Mouse (Mus musculus): ENCODE measurements at regions not wholly inside any gene's neighbourhood (a gene's known extent, or its start where the extent isn't known, plus 50 kb on each side); places are given as distances from the start of the nearest gene placed in this dataset.

DNA sequence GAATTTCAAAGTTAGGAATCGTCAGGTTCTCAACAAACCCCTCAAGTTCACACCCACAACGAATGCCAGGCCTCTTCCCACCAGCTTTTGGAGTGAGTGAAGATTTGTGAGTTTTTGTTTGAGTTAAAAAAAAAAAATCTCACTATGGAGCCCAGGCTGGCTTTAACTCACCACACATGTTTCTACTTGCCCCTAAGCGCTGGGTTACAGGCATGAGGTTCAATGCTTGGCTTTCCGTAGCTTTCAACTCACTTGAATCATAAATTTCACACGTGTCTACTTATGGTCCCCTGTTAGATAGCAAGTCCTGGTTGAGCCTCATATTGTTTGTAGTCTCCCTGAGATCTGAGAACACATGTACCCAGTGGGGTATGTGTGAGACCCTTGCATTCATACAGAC lies 122.8 kb upstream of the Efna5 start:
- no peak for DNase-seq

DNA sequence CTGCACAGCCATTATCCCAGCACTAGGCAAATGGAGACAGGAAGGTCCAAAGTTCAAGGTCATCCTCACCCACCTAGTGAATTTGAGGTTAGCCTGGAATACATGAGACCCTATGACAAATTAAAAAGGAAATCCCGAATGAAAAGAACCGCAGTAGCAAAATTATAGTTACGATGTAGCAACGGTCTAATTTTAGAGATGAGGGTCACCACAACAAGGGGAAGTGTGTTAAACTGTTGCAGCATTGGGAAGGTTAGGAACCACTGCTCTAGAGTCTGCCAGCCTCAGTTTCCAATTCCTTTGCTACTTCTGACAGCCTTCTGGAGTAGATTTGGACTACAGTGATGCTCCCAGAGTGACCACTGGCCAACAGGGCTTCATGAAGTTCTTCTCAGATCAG lies 121.6 kb upstream of the Efna5 start:
- DNase-seq: no peak

DNA sequence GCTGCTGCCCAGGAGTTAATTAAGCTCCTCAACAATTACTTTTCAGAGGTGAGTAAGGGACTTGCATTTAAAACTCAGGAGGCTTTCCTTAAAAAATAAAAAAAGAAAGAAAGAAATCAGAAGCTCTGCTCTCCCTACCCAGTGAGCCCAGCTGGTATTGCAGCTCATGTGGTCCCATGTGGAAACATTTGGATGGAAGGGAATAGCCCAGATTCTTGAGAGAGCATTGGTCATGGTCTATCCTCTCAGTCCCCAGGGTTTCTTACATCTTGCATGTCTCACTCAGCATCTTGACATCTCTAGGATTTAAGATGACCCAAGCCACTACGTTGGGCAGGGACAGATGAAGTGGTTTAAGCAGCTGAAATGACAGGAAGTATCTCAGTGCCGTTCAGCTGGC lies 120.8 kb upstream of the Efna5 start:
- no peak for DNase-seq

DNA sequence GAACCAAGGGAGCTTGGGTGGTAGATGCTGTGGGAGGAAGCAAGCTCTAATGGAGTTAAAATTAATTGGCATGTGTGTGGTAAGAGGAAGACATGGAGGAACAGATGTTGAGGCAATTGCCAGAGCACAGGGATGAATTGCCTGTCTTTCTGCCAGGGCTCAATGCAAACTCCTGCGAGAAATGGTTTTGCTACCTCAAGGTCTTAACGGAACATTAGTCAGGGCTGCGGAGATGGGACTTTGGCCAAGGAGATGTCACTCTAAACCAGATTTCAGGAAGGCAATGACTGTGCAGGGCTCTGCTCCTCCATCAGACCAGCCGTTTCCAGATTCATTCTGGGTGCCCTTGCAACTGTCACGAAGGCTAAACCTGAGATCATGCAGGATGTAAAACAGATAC lies 116.6 kb upstream of the Efna5 start:
- no peak for DNase-seq

DNA sequence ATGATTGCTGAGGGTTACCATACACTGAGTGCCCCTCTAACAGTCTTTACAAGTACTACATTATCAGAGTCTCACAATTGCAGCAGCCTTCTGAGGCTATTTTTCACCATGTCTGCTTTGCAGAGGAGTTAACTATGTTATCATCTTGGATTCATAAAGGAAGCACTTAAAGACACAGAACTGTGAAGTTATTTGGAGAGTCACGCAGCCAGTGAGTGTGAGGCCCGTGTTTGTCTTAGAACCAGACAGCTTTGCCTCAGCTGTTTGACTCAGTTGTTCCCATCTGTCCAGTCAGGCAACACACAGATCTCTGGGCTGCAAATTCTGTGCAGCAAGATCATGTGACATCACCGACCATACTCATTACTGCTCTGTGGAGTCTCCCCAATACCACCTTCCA lies 114.2 kb upstream of the Efna5 start:
- DNase-seq: no peak

DNA sequence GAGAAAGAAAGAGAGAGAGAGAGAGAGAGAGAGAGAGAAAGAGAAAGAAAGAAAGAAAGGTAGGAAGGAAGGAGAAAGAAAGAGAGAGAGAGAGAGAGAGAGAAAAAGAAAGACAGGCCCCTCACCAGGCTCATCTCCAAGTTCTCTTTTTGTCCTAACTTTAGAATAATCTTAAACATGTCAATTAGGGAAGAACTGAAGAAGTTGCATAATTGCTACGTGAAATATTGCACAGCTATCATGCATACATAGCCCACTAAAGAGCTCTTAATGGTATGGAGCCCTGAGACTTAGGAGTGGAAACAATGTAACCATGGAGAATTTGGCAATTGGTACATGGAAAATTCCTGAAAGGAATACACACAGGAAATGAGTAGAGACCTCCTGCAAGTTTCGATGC lies 111.9 kb upstream of the Efna5 start:
- DNase-seq: no peak

DNA sequence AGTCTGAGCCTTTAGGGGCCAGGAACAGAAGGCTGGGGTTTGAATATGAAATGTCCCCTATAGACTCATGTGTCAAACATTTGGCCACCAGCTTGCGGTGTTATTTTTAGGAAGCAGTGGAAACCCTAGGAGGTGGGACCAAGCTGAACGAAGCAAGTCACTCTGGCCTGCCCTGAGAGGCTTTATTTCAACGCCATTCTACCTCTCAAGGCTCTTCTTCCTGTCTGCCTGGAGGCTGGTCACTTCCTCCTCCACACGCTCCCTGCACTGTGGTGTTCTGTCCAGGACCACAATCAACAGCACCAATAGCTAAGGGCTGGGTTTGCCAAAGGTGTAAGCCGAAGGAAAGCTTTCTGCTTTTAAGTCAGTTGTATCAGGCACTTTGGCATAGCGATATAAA lies 105.2 kb upstream of the Efna5 start:
- no peak for DNase-seq

DNA sequence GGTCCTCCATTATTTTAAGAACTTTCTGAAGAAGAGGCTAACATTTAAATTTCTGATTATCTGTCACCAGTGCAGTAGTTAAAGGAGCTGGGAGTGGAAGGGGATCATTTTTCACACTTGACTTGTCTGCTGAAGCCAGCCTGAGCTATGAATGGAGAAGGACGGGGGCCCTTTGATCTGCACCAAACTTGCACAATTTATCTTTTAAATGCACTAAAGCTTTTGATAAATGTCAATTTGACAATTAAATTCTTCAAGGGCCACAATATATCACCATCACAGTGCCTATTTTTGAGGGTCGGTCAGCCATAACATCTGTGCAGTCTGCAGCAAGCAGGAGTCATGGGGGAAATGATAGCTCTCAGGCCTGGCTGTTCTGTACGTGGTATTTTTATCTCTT lies 99.2 kb upstream of the Efna5 start:
- DNase-seq: peak; percentile 48

DNA sequence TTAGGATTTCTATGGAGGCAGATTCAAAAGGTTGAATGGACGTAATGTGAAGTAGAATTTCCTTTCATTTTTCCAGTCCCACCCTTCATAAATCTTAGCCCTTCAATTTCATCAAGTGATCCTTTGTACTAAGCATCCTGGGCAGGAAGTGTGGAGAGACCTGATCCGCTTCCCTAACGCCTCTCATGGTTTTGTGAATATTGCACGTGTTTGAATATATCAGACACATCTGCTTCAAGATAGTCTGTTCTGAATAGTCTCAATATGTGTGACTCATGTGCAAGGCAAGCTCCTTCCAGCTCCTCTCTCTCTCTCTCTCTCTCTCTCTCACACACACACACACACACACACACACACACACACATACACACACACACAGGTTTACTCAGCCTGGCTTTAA lies 96.4 kb upstream of the Efna5 start:
- no peak for DNase-seq

DNA sequence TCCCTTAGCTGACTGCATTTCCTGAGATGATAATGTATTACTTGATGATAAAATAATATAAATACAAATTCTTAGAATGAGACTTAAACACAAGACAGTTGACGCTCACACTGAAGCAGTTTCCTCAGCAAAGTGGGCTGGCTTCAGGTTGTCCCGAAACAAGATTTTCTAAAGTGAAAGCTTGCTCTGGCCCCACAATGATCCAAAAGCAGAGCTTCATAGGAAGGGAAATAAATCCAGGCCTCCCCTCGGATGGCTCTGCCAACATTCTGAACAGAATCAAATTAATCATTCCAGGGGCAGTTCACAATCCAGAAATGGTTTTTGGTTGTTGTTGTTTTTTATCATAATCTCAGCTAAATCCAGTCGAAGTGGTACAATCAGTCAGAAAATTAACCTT lies 96.0 kb upstream of the Efna5 start:
- DNase-seq: no peak

DNA sequence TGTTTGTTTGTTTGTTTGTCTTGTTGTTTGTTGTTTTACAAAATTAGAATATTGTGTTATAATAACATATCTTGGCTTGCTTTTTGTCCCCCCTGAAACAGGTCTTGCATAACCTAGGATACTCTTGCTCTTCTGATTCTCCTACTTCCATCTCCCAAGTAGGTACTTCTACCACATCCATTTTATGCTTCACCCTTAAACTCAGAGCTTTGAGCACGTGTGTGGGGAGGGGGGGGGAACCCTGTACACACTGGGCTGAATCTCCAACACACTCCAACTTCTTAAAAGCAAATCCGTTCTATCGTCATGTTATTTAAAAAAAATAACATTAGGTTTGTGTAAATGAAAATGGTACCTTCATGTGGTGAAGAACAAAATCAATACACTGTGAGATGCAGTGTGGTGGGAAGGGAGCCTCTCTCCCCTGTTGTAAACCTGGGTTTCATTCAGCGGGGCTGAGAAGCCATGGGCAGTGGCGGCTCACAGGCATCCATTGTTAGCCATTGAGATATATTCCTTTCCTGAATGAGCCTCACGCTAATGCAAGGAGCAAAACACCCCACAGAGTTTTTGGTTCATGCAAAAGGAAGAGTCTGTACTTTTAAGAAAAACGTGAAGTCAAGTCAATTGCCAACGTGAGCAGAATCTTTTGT lies 93.6 kb upstream of the Efna5 start:
- DNase-seq: no peak

DNA sequence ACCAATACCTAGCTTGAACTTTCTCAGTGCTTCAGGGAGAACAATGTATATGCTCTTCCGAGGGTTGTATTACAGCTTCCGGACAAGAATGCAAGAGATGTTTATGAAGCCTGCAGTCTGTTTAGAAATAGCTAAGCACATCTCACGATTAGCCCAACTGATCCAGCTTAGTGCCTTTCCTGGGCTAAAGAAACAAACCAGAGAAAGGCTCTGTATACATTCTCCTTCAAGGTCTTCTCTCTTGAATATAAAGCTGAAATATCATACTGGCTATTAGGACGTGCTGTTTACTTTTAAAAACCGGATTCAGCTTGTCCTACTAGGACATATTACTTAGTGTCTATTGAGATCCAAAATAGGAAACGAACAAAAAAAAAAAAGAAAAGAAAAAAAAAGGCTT lies 87.9 kb upstream of the Efna5 start:
- DNase-seq: no peak

DNA sequence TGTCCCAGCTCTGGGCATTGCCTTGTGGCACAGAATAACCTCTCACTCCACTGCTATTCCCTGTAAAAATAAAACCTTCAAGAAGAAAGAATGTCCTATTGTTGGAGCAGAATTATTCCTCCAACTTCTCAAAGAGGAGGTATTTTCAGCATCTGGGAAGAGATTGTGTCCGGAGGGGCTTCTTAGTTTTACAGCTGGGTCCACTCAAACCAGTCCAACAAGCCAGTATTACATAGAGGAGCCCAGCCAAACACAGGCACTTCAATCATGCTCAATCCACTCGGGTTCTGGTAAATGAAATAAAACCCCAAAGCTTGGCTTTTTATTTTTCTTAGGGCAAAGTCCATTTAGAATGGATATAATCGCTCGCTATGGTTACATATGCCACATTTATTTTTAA lies 82.7 kb upstream of the Efna5 start:
- no peak for DNase-seq

DNA sequence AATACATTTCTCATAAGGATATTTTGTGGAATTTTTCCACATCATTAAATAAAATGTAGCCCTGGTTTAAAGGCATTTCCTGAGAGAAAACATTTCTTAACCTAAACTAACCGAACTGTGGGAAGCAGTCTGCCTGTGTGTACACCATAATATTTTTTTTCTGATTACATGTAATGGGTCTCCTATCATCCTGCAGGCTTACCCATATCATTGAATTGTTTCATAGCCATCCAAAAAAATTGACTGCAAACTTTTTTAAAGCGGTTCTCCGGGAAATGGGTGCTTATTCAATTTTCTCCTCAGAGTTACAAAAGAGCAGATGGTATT lies 81.1 kb upstream of the Efna5 start:
- no peak for DNase-seq

DNA sequence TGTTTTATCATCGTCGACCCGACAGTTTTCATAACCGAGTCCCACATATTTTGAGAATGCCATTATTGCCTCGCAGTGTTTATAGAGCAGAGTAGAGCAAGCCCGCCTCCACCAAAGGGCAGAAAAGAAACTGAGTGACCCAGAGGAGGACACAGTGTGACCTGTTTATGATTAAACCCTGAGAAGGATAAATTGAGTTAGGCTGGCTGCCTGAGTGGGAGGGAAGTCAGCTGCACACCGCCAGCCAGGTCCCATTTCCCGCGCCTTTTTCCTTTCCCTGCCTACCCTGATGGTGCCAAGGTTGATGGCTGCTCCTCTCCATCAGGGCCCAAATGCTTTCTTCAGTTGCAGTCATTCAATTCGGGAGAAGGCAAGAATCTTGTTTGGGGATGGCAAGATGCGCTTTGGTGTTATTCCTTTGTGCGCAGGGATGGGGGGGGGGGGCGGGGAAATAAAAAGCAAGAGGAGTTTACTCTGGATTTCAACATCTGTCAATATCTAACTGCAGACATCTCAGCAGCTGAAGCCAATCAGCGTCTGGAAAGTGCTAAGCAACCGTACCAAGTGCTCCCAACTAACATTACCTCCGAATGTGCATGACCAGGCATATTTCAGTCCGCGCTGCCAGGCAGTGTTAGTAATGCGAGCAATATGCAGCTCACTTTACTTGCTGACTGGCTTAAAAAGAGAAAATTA lies 80.6 kb upstream of the Efna5 start:
- DNase-seq: no peak

DNA sequence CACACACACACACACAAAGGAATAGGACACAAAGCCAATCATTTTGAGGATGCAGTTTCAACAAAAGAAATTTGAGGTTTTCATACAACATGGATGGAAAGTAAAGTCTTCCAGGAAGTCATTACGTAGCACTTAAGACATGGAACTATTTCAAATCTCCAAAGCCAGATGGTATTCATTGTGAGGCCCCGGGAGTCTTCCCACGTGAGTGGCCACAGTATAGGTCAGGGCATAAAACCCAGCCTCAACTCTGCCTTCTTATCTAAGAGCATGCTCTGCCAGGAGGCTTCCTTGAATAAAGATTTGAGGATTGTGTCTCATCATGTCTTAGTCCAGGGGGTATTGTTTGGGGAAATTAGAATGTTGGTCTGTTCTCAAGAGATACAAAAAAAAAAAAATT lies 78.0 kb upstream of the Efna5 start:
- no peak for DNase-seq

DNA sequence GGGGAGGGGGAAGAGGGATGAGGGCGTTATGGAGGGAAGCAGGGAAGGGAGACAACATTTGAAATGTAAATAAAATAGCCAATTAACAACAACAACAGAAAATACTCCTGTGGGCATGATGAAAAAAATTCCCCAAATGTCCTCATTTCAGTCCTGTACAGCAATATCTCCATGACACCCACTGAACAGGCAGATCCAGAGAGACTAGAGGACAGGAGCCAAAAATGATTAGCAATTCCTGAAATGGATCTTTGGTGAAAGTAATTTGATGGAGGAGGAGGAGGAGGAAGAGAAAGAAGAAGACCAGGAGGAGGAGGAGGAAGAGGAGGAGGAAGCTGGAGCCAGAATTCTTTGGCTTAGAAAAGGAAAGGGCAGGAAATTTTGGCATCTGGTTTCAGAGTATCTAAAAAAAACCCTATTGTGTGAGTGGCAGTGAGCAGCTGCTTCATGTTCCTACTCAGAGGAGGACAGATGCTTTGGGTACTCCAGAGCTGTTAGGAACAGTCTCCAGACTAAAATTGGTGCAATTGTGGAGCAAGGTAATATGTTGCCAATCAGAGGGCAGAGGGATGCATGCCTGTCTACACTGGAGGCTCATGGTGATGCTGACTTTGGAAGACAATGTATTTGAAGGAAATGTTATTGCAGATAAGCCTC lies 66.5 kb upstream of the Efna5 start:
- no peak for DNase-seq

DNA sequence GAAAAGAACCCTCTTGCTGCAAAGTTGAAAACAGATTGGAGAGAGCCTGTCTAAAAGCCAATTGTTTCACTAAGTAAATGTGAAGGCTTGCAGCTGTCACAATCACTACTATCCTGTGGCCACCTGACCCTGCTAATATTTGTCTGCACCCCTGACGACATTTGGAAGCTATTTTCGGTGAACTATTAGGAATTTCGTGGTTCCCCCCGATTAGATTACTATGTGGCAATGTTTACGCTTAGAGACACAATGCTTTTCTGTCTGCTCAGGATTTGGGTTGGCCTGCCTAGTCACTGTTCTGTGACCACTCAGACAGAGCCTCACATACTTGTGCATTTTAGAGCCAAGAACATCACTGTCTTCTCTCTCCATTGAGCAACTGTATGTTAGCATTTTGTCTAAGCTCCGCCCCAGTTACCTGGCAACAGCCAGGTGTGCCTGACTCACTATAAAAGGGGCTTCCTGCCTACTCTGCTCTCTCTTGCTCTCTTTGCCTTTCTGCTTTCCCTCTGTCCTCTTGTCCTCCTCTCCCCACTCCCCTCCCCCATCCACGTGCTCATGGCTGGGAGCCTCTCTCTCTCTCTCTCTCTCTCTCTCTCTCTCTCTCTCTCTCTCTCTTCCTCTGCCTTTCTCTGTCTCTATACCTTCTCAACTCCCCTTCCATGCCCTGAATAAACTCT lies 59.6 kb upstream of the Efna5 start:
- peak; percentile 8 for DNase-seq

DNA sequence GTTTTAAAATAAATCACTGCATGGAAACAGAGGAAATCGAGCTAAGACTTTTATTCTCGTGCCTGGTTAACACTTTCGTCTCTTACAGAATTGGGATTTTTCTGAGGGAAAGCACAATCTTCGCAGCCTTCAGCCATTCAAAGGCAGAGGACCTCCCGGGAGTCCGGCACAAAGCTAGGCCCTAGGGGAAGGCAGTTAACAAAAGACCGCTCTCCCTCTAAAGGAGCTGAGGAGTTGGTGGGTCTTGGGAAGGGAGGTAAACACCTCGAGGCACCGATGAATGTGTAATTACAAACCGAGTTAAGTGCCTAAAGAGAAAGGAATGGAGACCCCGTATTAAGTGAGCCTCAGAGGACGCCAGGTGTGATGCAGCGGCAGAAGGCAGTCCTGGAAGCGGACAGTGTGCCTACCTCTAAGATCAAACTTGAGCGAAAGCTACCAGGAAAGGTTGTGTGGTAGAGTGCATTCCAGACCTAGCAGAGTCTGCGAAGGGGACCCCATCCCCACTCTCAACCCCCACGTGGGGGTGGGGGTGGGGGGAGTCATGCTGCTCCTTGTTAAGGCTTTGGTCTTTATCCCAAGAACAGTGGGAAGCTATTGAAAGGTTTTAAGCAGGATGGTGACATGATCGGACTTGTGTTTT lies 58.9 kb upstream of the Efna5 start:
- DNase-seq: peak; percentile 14

DNA sequence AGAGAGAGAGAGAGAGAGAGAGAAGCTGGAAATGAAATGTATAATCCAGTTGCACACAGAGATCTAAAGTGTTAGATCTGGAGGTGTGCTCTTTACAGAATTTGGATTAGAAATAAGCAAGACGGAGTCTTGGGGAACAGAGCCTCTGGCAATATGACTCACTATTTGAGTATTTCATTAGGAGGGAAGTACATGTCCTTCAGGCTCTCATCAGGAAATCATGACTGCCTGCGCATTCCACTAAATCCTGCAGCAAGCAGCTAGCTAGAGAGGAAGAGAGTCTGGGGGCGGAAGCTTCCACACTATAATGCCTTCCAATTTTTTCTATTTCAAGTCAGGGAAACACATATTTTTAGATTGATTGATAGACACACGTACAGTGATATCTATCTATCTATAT lies 58.1 kb upstream of the Efna5 start:
- DNase-seq: no peak

Data from retina, postnatal 1 day (tissue).